Mouse (Mus musculus): ENCODE results near the gene Tspyl3. TPM values are rescaled to one million over a fixed set of nuclear protein-coding genes. Genes with fewer than 3 reads are reported as not detected.

Gene Tspyl3
- total RNA-seq, 2 experiments from 2014 or later = 1.7 to 1.8 TPM

DNA sequence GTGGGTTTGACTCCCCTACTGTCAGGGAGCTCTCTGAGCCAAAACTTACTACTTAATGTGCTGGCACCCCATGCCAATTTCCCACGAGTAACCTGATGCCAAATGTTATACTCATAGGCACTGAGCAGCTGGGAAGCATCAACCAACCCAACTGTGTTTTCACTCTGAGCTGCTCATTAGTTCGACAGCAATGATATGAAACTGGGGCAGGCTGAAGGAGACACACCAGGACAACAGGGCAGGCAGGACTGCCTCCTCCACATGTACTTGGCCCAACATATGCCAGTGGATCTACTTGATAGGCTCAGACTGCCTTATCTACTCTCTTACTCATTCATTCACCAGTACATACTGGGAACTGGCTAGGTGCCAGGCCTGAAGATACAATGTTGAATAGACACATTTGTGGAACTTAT is 39.1 kb downstream of the Tspyl3 start:
- intact Hi-C loops (cut with DNase I; ENCODE audit: low total_unique reads) = no loop called here
- no peak for DNase-seq

DNA sequence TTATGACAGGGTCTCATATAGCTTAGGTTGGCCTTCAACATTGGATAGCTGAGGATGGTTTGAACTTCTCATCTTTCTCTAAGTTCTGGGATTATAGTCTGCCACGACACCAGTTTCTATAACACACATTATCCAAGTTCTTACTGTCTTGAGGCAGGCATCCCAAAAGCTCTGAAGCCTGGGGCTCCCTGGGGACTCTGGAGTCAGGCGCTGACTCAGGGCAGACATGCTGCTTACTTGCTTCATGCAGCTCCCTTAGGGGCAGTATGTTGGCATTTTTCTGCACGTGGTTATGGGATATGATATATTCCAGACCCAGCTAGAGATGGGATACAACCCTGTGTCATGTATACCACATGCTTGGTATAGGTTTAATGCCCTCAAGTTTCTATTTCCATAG is 45.3 kb downstream of the Tspyl3 start:
- DNase-seq = no peak
- intact Hi-C loops (cut with DNase I; ENCODE audit: low total_unique reads) = no loop called here

DNA sequence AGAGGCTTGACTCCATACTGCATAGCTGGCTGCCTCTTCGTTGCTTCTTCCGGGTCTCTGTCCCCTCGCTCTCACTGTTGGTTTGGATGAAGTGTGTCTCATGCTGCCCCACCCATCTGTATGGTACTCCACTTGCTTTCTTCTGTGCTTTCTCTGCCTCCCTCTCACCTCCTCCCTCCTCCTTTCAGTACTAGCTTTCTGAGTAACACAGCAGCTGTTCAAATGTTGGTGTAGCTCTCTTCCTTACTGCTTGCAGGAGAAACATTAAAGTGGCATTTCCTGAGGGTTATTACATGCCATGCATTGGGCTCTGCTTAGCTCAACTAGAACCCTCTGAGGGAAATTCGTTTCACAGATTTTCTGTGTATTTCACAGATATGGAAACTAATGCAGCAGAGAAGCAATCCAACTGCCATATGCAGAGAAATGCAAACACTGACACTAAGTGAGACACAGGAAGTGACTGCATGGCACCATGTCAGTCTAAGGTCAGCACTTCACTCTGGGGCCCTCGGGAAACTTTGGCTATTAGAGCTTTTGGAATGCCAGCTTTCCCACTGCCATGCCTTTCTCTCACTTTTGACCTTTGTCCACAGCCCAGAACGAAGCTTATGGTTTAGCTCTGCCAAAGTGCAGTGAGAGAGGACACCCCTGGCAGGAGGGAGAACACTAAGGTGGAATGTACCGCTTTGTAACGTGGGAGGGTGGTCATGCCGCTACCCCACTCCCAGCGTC is 45.9 kb downstream of the Tspyl3 start:
- intact Hi-C loops (cut with DNase I; ENCODE audit: low total_unique reads) = no loop called here
- DNase-seq = no peak

DNA sequence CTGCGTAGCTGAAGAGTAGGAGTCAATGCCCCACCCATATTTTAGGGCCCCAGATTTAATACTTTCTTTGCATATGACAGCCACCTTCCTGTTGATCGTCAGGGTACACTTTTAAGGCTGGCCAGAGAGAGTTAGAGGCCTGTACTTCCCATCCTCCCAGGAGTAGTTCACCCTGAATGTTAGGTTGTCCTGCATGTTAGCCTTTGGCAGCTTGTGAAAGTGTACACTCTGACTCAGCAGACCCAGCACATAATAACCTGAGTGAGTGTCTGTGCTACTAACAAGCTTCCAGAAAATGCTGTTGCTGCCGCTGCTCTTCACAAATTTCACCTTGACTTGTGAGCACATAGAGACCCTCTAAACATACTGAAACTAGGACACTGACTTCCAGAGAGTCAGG is 48.1 kb downstream of the Tspyl3 start:
- intact Hi-C loops (cut with DNase I; ENCODE audit: low total_unique reads) = no loop called here
- no peak for DNase-seq

DNA sequence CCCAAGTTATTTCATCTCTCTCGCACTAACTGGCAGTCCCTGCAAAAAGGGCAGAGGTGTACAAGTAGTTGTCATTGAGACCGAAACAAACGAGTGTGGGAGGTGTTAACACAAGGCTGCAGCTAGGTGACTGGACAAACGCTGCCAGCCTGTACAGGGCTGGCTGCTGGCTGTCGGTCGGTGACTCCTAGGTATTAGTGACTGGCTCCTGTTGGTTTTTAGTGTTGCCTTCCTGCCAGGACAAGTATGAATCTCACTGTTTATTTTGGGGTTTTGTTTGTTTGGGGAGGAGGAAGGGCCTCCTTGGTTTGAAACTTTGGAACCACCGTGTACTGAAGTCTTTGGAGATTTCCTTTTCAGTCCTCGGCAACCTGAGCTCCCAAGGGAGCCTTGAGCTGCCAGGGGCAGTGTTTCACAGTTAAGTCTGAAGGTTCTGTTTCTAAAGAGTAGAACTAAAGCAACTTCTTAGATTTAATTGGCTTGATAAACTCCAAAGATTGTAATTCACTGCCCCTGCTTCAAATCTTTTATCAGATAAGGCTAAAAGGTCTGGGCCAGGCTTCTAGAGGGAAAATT is 49.2 kb downstream of the Tspyl3 start:
- no peak for DNase-seq
- intact Hi-C loops (cut with DNase I; ENCODE audit: low total_unique reads) = no loop called here

Other genes starting within 250 kb of the Tspyl3 start
- gene Pdrg1, start 210.0 kb downstream of the Tspyl3 start, total RNA-seq (2021) = 10 to 100 TPM; 56.8 to 65.5 TPM
- under 1 TPM in 1 of 2 experiments, not detected in 1; 0.37 TPM for gene Xkr7, start 193.6 kb downstream of the Tspyl3 start, total RNA-seq (2021)
- gene Ccm2l, start 159.5 kb downstream of the Tspyl3 start, total RNA-seq (2021) = 1 to 10 TPM; 5.9 to 9.1 TPM
- under 1 TPM; 0.60 to 0.76 TPM for gene Hck, start 117.0 kb downstream of the Tspyl3 start, total RNA-seq (2021)
- gene Tm9sf4, start 64.1 kb downstream of the Tspyl3 start, total RNA-seq (2021) = 10 to 100 TPM; 38.2 to 41.7 TPM
- gene Plagl2, start 16.0 kb upstream of the Tspyl3 start, total RNA-seq (2021) = 1 to 10 TPM; 3.5 to 5.8 TPM
- gene Pofut1, start 16.1 kb upstream of the Tspyl3 start, total RNA-seq (2021) = 10 to 100 TPM; 13.9 to 16.2 TPM
- 1 to 10 TPM; 4.4 to 4.9 TPM for gene Kif3b, start 66.0 kb upstream of the Tspyl3 start, total RNA-seq (2021)
- gene Asxl1, start 120.4 kb upstream of the Tspyl3 start, total RNA-seq (2021) = 1 to 10 TPM; 9.5 TPM